Mouse (Mus musculus) myocyte (in vitro differentiated cells): ENCODE data around the gene Alox5. TPM values are rescaled to one million over a fixed set of nuclear protein-coding genes. Genes with fewer than 3 reads are reported as not detected.
A peak's percentile ranks its signal among the peaks of the same experiment; 100 is the strongest.

Source experiments
- H3K27me3 ChIP-seq: one replicate; pipeline ENCODE4 v1.6.1; 2011; ENCODE audit not compliant: control insufficient read depth, insufficient read depth, insufficient read length
- H3K36me3 ChIP-seq: one replicate; pipeline ENCODE4 v1.6.1; 2011; ENCODE audit not compliant: control insufficient read depth, insufficient read depth
- H3K4me2 ChIP-seq: one replicate; pipeline ENCODE4 v1.6.1; 2011; ENCODE audit warnings: low read depth, control low read depth
- H3K4me3 ChIP-seq: one replicate; pipeline ENCODE4 v1.5.1; 2011; ENCODE audit warnings: mild to moderate bottlenecking, control low read depth, moderate library complexity
- H3K79me2 ChIP-seq: one replicate; pipeline ENCODE4 v1.6.1; 2011; ENCODE audit not compliant: control insufficient read depth, insufficient read depth
- H3ac ChIP-seq: one replicate; pipeline ENCODE4 v1.6.1; 2011; ENCODE audit not compliant: control insufficient read depth, insufficient read length
- CEBPB ChIP-seq: IDR thresholded peaks from 2 replicates; pipeline ENCODE4 v1.6.1; 2011; ENCODE audit warnings: mild to moderate bottlenecking, moderate library complexity; ENCODE audit not compliant: poor library complexity, insufficient read depth, severe bottlenecking
- E2F4 ChIP-seq: IDR thresholded peaks from one replicate; pipeline ENCODE4 v1.6.1; 2011; ENCODE audit warnings: mild to moderate bottlenecking, control low read depth, moderate library complexity; ENCODE audit not compliant: insufficient read depth
- MAX ChIP-seq: IDR thresholded peaks from one replicate; pipeline ENCODE4 v1.6.1; 2011; ENCODE audit warnings: low read depth, mild to moderate bottlenecking, control low read depth
- MYOD1 ChIP-seq, 3 experiments: IDR thresholded peaks; one replicate each; pipeline ENCODE4 v1.6.1; 2011; ENCODE audit warnings: control low read depth in 2 of 3, low read depth in 2 of 3, mild to moderate bottlenecking in 2 of 3, moderate library complexity in 1 of 3; ENCODE audit not compliant: insufficient read length in 2 of 3, control insufficient read depth in 1 of 3
- MYOG ChIP-seq, 3 experiments: IDR thresholded peaks; one replicate each; pipeline ENCODE4 v1.6.1; 2011; ENCODE audit warnings: control low read depth in 2 of 3, low read depth in 2 of 3, mild to moderate bottlenecking in 2 of 3; ENCODE audit not compliant: insufficient read length in 2 of 3, control insufficient read depth in 1 of 3, insufficient read depth in 1 of 3
- POLR2A ChIP-seq: IDR thresholded peaks from one replicate; pipeline ENCODE4 v1.6.1; 2011; ENCODE audit warnings: low read depth, mild to moderate bottlenecking, control low read depth, moderate library complexity; ENCODE audit not compliant: insufficient read length
- POLR2AphosphoS2 ChIP-seq: IDR thresholded peaks from one replicate; pipeline ENCODE4 v1.6.1; 2011; ENCODE audit warnings: low read depth, control low read depth; ENCODE audit not compliant: insufficient read length
- REST ChIP-seq: IDR thresholded peaks from one replicate; pipeline ENCODE4 v1.6.1; 2011; ENCODE audit warnings: mild to moderate bottlenecking, control low read depth, moderate library complexity; ENCODE audit not compliant: insufficient read depth, insufficient read length
- SRF ChIP-seq: IDR thresholded peaks from one replicate; pipeline ENCODE4 v1.6.1; 2011; ENCODE audit warnings: low read depth; ENCODE audit not compliant: control insufficient read depth, insufficient read length
- TCF12 ChIP-seq: IDR thresholded peaks from one replicate; pipeline ENCODE4 v1.6.1; 2011; ENCODE audit warnings: mild to moderate bottlenecking, control low read depth; ENCODE audit not compliant: poor library complexity, insufficient read depth, severe bottlenecking
- TCF3 ChIP-seq: IDR thresholded peaks from one replicate; pipeline ENCODE4 v1.6.1; 2011; ENCODE audit warnings: low read depth, control low read depth; ENCODE audit not compliant: insufficient read length
- USF1 ChIP-seq: IDR thresholded peaks from one replicate; pipeline ENCODE4 v1.6.1; 2011; ENCODE audit warnings: low read depth, mild to moderate bottlenecking, control low read depth, moderate library complexity
- polyA plus RNA-seq: library from polyadenylated mRNA; unstranded; fragments of >200 nt; fragmentation: generic; extraction: Trizol; gene quantifications from one replicate; pipeline ENCODE4 v1.2.1, GENCODE M21; 2012; ENCODE audit warnings: missing spikeins

Gene Alox5
- polyA plus RNA-seq, 1 experiment, result 21.7 TPM

DNA sequence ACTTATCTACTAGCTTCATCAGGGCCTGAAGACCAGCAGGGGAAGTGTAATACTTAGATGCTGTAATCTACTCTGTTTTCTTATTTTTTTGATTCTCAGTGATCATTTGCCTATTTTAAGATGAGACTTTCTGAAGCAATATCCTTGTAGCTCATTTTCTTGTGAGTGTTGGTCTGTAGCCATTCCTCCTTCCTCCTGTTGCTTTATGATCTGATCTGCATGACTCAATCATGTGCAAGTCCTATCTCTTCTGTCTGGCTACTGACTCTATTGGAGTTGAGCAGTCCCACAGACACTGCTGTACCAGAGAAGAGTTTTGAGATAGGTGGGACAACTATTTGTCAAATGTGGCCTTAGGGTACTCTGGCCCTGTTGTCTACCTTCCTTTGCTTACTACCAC is 86.4 kb downstream of the Alox5 start:
- Histone ChIP-seq H3K79me2 (peaks cover 27% of the 10 kb centered on the region), H3ac (no peak overlapping the region), H3K27me3 (no peaks in the 10 kb centered on the region), H3K36me3 (no peaks in the 10 kb centered on the region), H3K4me2 (no peak overlapping the region), H3K4me3 (no peak overlapping the region)
- TF ChIP-seq SRF (no peak), CEBPB (peak; percentile 96)

DNA sequence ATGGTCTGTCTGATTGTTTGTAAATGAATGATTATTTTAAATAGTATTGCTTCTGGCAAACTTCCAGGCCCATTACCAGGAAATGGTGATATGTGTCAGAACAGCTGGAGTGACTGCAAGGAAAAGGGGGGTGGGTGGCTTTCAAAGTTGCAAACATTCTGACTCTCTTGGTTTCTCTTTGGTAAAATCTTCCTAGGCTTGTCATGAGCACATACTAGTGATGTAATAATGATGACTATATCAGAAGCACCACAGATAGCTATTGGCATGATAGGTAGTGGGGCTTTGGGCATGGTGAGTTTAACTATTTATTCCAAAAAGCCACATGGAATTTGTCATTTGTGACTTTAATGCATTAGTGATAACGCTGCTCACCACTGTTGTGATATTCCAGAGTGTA is 86.8 kb downstream of the Alox5 start:
- Histone ChIP-seq H3K36me3 (no peaks in the 10 kb centered on the region), H3K4me2 (peak overlapping the region; percentile 2), H3K27me3 (no peaks in the 10 kb centered on the region), H3K79me2 (peaks cover 26% of the 10 kb centered on the region), H3ac (no peak overlapping the region), H3K4me3 (no peak overlapping the region)
- no peak for TF ChIP-seq POLR2A
- no peak for TF ChIP-seq USF1
- no peak for TF ChIP-seq TCF3
- TF ChIP-seq REST, result no peak
- TF ChIP-seq POLR2AphosphoS2, result no peak
- TF ChIP-seq SRF, result no peak
- no peak for TF ChIP-seq MYOD1 (IDR thresholded peaks at IDR 0.05; ENCODE audit: control insufficient read depth in 1 of 3, insufficient read length in 2 of 3, low read depth in 2 of 3)
- no peak for TF ChIP-seq E2F4
- no peak for TF ChIP-seq MAX
- no peak for TF ChIP-seq MYOG (IDR thresholded peaks at IDR 0.05; ENCODE audit: control insufficient read depth in 1 of 3, insufficient read depth in 1 of 3, insufficient read length in 2 of 3, low read depth in 2 of 3)
- TF ChIP-seq CEBPB, result no peak
- TF ChIP-seq TCF12, result no peak

DNA sequence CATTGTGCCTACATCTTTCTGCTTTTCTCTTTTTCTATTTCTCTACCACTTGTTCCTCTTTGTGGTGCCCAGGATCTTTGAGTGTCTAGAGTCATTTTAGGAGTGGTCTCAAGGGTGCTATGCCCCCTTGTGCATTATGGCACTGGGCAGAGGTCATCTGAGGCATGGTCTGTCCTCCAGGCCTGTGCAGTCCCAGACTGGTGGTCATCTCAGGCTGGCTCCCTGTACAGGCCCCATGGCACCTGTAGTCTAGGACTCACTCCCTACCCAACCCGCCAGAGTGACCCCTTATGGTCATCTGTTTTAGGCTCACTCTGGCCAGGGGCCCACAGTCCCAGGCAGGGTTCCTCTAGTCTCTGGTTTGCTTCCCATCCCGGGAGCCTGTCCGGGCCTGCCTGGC is 89.5 kb downstream of the Alox5 start:
- no peak for TF ChIP-seq TCF3
- no peak for TF ChIP-seq CEBPB
- no peak for TF ChIP-seq REST
- TF ChIP-seq POLR2A, result no peak
- no peak for TF ChIP-seq MYOG (IDR thresholded peaks at IDR 0.05; ENCODE audit: control insufficient read depth in 1 of 3, insufficient read depth in 1 of 3, insufficient read length in 2 of 3, low read depth in 2 of 3)
- no peak for TF ChIP-seq POLR2AphosphoS2
- TF ChIP-seq TCF12, result no peak
- H3K4me3 ChIP-seq, result no peak overlapping the region
- no peak overlapping the region for H3K4me2 ChIP-seq
- no peaks in the 10 kb centered on the region for H3K36me3 ChIP-seq
- H3K79me2 ChIP-seq, result peaks cover 33% of the 10 kb centered on the region
- H3ac ChIP-seq, result no peak overlapping the region
- H3K27me3 ChIP-seq, result no peaks in the 10 kb centered on the region

DNA sequence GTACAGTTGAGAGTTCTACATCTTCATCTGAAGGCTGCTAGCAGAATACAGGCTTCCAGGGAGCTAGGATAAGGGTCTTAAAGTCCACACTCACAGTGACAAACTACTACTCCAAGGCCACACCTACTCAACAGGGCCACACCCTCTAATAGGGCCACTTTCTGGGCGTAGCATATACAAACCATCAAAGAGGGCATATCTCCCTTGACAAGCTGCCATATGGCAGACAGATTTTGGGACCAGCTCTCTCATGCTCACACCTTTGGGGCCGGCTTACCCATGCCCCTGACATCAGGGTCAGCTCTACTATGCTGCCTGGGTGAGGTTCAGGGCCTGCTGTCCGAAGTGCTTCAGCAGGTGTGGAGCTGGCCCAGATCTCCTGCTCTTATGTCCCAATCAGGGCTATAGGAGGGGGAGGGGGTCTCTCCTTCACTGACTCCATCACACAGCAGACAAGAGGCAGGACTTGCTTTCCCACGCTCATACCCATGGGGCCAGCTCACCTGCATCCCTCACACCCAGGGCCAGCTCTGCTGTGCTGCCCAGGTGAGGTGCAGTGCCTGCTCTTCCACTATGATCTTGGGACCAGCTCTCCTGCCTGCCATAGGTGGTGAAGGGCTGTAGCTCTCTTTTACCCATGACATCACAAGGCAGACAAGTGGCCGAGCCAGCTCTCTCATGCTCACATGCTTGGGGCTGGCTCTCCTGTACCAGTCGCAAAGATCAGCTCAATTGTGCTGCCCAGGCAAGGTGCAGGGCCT is 90.6 kb downstream of the Alox5 start:
- no peaks in the 10 kb centered on the region for H3K36me3 ChIP-seq
- H3K4me2 ChIP-seq, result no peak overlapping the region
- no peak overlapping the region for H3ac ChIP-seq
- no peaks in the 10 kb centered on the region for H3K27me3 ChIP-seq
- H3K4me3 ChIP-seq, result no peak overlapping the region
- peaks cover 33% of the 10 kb centered on the region for H3K79me2 ChIP-seq
- TF ChIP-seq POLR2AphosphoS2, result no peak
- TF ChIP-seq E2F4, result no peak
- no peak for TF ChIP-seq USF1
- no peak for TF ChIP-seq MYOG (IDR thresholded peaks at IDR 0.05; ENCODE audit: control insufficient read depth in 1 of 3, insufficient read depth in 1 of 3, insufficient read length in 2 of 3, low read depth in 2 of 3)
- no peak for TF ChIP-seq REST
- TF ChIP-seq MYOD1 (IDR thresholded peaks at IDR 0.05; ENCODE audit: control insufficient read depth in 1 of 3, insufficient read length in 2 of 3, low read depth in 2 of 3), result no peak
- TF ChIP-seq SRF, result no peak
- no peak for TF ChIP-seq MAX
- no peak for TF ChIP-seq TCF3
- TF ChIP-seq POLR2A, result no peak
- no peak for TF ChIP-seq TCF12
- TF ChIP-seq CEBPB, result no peak

DNA sequence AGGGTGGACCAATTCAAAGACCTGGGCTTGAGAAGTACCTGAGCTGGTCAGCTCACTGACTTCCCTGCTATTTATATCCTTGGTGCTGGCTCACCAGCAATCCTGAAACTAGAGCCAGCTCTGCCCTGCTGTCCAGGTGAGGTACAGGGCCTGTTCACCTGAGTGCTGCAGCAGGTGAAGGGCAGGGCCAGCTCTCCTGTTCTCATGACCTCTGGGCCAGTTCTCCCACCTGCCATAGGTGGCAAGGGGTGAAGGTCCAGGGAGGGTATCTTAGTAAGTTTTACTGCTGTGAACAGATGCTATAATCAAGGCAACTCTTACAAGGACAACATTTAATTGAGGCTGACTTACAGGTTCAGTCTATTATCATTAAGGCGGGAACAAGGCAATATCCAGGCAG is 91.2 kb downstream of the Alox5 start:
- H3K36me3 ChIP-seq, result no peaks in the 10 kb centered on the region
- H3K79me2 ChIP-seq, result peaks cover 33% of the 10 kb centered on the region
- H3K27me3 ChIP-seq, result no peaks in the 10 kb centered on the region
- no peak overlapping the region for H3ac ChIP-seq
- TF ChIP-seq POLR2A, result no peak
- TF ChIP-seq MYOD1 (IDR thresholded peaks at IDR 0.05; ENCODE audit: control insufficient read depth in 1 of 3, insufficient read length in 2 of 3, low read depth in 2 of 3), result no peak
- TF ChIP-seq USF1, result no peak
- TF ChIP-seq POLR2AphosphoS2, result no peak
- no peak for TF ChIP-seq MYOG (IDR thresholded peaks at IDR 0.05; ENCODE audit: control insufficient read depth in 1 of 3, insufficient read depth in 1 of 3, insufficient read length in 2 of 3, low read depth in 2 of 3)
- no peak for TF ChIP-seq TCF3
- no peak for TF ChIP-seq SRF
- no peak for TF ChIP-seq REST
- no peak for TF ChIP-seq CEBPB
- no peak for TF ChIP-seq TCF12
- no peak for TF ChIP-seq E2F4
- no peak for TF ChIP-seq MAX
- no peak overlapping the region for H3K4me3 ChIP-seq
- H3K4me2 ChIP-seq, result no peak overlapping the region
